Mouse (Mus musculus) kidney, adult 2 months (tissue): Measurements from ENCODE around the gene H2-Ab1.

Experiments used
- CTCF ChIP-seq: fragments of 200-500 bp; conservative IDR thresholded peaks from 2 replicates; pipeline ENCODE4 v1.5.1; 2011; ENCODE audit warnings: low read depth, mild to moderate bottlenecking, control low read depth, low read length, moderate library complexity, mixed read lengths; ENCODE audit not compliant: insufficient read depth, insufficient read length
- POLR2A ChIP-seq: fragments of 200-500 bp; IDR thresholded peaks from one replicate; pipeline ENCODE4 v1.6.1; 2011; ENCODE audit warnings: low read depth, low read length, control low read depth

DNA sequence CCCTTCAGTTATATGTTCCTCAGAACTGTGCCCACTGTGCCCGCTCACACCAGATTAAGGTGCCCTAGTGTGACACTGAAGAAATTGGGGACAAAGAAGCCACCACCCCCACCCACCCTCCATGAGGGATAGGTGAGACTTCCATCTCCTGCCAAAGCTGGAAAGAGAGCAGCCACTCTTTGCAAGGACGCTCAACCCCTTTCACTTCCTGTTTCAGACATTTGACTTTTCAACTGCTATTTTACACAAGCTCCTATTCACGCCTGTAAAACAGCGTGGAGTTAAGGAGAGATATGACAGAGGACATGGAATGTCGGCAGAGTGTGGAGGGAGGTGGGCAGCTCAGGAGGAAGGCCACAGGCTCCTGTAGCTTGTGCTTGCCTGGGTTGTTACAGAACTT, 29.0 kb downstream of the H2-Ab1 start:
- TF ChIP-seq CTCF: no peak
- TF ChIP-seq POLR2A: no peak
